Mouse (Mus musculus) adrenal gland, adult 18-20 months (tissue): ENCODE data around the gene Prc1. TPM values are rescaled to one million over a fixed set of nuclear protein-coding genes. Genes with fewer than 3 reads are reported as not detected.

Source experiments
- DNase-seq, 2 experiments: peaks; one replicate each; pipeline ENCODE4 v3.0.0; 2021 to 2022; ENCODE audit warnings: low spot score in 2 of 2
- total RNA-seq, 2 experiments: library from RNA; stranded (reverse); gene quantifications; 1 replicate in 1 of 2; 2 replicates in 1 of 2; pipeline ENCODE4 v1.2.3; 2021

Prc1 gene
- total RNA-seq, 2 experiments from 2014 or later, result 3.6 to 4.6 TPM

DNA sequence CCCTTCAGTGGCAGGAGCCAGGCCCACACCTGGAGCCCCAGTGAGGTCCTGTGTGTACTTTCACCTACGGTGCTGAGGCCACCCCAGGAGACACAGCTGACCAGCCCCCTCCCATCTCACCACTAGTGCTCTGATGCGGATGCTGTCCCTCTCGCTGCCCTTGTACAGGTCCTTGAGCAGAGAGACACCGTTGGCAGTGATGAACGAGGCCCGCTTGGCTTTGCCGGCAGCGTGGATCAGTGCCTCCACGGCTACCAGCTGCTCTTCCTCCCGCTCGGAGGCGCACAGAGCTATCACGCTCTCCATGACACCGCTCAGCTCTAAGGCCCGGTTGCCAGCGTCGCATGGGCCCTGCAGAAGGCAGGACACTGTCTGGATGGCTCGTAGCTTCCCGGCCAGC lies 37.2 kb downstream of the Prc1 start:
- DNase-seq, result no peak

GRCm38 (mm10) chr7:80334848-80335247 lies 40.6 kb downstream of the Prc1 start:
- DNase-seq, result no peak

DNA sequence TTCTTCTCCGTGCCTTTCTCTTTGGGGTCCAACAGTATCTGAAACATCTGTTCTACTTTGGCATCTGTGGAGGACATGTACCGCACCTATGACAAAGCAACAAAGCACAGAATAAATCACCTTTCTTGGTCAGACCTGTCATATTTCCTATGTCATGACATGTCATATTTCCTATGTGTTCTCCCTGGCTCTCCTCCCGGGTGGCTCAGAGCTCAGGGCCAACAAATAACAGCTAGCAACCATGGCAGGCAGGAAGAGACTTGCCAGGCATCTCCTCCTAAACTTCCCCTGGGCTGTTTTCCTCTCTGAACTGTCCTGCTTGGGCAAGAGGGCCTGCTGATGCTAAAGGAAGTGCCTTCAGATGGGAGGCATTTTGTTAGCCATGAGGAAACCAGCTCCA lies 42.7 kb downstream of the Prc1 start:
- DNase-seq, result no peak

DNA sequence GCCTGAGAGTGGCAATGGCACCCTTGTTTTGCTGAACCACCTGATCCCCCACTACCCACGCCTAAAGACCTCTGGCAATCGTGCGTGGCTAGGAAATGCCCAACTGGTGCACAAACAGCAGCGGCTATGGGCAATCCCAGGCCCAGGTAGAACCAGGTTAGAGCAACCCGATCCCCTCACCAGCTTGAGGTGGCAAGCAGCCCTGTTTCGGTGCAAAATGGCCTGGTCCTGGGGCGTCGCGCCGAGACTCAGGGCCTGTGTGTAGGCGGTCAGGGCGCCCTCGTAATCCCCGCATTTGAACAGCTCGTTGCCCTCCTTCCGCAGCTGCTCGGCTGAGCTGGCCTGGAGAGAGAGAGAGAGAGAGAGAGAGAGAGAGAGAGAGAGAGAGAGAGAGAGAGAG lies 45.1 kb downstream of the Prc1 start:
- DNase-seq, result peak in 1 of 2 experiments; percentile 46

GRCm38 (mm10) chr7:80339793-80340628 lies 45.8 kb downstream of the Prc1 start:
- DNase-seq, result peak; percentile 97

GRCm38 (mm10) chr7:80340793-80341192 lies 46.5 kb downstream of the Prc1 start, which contains the start of gene Unc45a:
Gene Unc45a, minus strand, starts transcription at chr7:80341005.
- peak; percentile 56 to 61 for DNase-seq

- no peak for DNase-seq
Observed at GRCm38 (mm10) chr7:80341793-80342192, 47.5 kb downstream of the Prc1 start.

DNA sequence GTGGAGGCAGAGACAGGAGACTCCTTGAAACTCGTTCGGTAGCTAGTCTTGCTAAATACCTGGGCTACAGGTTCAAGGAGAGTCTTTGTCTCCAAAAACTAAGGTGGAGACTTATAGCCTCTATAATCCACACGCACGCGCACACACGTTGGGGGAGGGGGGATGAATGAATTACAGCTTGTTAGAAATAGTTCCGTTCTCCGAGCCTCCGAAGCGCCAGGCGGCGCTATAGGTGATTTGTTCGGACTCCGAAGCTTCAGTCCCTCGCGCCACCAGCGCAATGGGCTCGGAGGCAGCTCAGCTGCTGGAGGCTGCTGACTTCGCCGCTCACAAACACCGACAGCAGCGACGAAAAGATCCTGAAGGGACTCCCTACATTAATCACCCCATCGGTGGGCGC lies 48.6 kb downstream of the Prc1 start, which contains the start of gene Hddc3:
Gene Hddc3, plus strand, starts transcription at position 247 of the 400 bp plus-strand sequence.
- DNase-seq, result peak; percentile 87 to 93

DNA sequence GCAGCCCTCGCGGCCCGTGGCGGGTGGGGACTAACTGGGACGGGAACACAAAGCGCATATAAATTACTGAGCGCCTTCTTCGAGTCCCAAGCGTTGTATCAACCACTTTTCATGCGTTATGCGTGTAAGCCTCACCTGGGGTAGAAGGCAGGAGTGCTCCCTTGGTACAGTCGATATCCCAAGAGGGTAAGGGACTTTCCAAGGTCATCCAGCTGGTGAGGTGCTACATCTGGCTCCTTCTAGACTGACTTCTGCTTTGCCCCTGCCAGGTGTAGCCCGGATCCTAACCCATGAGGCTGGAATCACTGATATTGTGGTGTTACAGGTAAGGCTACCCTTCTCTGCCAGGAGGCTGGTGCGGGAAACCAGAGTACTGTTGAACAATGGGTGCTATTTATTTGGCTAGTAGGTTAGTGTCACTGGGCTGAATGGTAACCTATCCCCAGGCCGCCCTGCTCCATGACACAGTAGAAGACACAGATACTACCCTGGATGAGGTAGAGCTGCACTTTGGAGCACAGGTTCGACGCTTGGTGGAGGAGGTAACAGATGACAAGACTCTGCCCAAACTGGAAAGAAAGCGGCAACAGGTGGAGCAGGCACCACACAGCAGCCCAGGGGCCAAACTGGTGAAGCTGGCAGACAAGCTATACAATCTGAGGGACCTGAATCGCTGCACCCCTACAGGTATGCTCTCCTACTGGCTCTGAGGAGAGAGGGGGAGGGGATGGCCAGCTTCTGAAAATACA lies 49.2 kb downstream of the Prc1 start:
- DNase-seq, result no peak

DNA sequence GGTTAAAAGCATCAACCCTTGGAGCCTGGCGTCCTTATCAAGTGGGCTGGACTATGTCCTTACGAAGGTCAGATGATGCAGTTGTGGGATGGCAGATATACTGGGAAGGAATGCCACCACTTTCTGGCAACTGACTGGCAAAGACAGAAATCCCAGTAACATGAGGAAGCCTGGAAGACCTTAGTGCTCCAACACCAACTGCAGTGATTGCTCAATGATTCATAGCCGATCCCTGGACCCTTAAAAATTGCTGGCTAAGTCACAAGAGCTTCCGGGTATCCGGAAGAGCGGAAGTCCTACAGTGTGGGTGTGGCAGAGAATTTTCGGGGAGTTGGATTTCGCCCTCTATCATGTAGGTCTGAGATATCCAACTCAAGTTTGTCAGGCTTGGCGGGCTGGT lies 51.9 kb downstream of the Prc1 start:
- no peak for DNase-seq

GRCm38 (mm10) chr7:80346830-80347229 lies 52.6 kb downstream of the Prc1 start:
- DNase-seq, result no peak

GRCm38 (mm10) chr7:80347670-80348586 lies 53.7 kb downstream of the Prc1 start:
- no peak for DNase-seq

GRCm38 (mm10) chr7:80350808-80351207 lies 56.6 kb downstream of the Prc1 start:
- DNase-seq, result no peak

DNA sequence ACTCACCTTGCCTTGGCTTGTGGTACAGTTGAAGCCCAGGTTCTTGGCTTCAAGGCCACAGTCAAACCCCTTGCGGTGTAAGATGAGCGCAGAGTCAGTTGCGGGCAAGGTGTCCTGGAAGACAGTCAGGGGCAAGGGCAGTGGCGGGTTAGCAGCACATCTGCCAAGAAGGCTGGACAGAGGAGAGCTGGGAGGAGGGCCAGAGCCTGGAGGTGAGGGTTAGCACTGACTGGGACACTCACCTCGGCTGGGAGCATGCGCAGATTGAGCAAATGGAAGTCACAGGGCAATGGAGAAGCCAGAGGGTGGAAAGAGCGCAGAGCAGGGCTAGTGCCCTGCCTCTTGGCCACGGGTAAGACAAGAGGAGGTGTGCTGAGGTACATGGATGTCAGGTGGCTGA lies 58.7 kb downstream of the Prc1 start:
- DNase-seq, result no peak

DNA sequence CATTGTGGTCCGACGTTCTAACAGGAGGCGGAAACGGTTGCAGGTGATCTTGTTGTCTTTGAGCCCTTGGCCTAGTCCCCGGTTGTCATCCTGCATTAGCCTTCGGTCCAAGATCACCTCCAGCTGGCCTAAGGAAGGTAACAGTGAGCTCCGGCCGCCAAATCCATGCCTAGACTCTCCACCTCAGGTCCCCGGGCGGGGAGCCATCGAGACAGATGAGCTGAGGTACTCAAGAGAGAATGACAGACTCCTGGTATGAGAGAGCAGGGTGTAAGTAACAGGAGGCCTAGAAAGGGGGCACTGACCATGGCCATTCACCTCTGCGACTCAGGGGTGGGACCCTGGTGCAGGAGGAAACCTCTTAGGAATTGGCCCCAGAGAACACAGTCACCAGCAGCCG lies 62.1 kb downstream of the Prc1 start:
- DNase-seq, result no peak

DNA sequence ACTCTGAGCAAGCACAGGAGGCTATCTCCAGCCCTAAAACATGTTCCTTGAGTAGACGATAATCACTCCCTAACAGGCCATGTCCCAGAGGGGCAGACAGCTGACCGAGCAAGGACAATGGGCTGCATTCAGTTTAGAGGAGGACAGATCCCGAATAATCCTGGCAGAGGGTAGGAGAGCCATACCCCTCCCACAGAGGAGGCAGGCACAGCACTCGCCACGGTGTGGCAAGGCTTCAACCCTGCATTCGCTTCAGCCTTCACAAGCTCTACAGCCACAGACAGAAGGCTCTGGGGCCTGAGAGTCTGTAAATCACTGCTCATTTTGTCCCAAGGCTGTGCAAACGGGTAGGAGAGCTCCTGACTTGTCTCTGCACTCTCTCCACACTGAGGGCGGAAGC lies 62.9 kb downstream of the Prc1 start:
- DNase-seq, result no peak

- DNase-seq, result no peak
Observed at GRCm38 (mm10) chr7:80358039-80358438, 63.8 kb downstream of the Prc1 start.

GRCm38 (mm10) chr7:80360435-80360834 lies 66.2 kb downstream of the Prc1 start:
- no peak for DNase-seq

DNA sequence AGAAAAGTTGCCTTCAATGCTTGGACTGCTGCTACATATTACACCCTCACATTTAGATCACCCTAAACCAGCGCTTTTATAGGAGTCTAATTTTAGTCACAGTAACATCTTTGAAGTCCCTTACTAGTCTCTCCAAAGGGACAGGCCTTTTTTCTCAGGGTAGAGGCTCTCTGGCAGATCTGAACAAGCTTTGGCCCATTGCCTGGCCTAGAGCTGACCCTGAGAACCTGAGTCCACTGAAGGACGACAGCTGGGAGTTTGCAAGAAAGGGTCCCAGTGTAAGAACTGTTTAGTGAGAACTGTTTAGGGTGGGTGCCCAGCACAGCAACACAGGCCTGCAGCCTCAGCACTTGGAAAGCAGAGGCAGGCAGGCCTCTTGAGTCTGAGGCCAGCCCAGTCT lies 71.5 kb downstream of the Prc1 start:
- DNase-seq, result no peak
